In the genomic region with DNA sequence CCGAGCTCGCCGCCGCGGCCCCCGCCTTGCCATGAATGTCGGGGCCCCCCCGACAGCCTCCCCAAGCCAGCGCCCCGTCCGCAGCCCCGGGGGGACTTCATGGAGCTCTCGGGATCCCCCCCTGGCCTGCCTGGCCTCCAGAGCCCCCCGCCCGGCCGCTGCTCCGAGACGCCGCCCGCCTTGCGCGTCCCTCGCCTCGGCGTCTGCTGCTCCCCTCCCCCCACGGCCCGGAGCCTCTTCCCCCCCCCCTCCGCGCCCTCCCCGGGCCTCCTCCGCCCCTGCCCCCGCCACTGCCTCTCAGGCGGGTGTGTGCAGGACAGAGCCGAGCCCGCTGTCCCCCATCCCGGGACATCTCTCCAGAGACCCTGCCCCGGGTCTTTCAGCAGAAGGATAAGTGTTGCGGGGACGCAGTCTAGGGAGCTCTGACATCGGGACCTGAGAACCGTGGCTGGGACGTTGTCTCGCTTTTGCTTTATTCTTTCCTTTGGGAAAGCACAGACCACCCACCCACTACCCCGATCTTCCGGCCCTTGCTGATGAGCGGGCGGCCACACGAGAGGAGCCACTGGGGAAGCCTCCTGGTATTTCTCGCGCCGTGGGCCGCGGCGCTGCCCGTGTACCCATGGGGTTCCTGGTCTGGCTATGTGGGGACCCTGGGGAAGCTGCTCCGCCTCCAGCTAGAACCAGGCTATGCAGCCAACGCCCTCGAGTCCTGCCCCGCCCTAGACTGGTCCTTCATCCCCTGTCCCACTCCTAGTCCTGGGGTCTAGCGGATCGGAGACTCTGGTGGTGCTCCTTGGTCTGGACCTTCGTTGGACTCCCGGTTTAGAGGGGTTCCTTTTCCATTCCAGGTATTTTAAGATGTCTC, we compare ENCODE assay signal across 9 mouse cellular contexts. TPM values are rescaled to one million over a fixed set of nuclear protein-coding genes. Genes with fewer than 3 reads are reported as not detected.
A peak's percentile ranks its signal among the peaks of the same experiment; 100 is the strongest.
DNase-seq lines count a peak whose midpoint lies in the region; ATAC-seq and TF ChIP-seq lines count a peak whose summit lies in the region.
"Had no signal": no experiment of that assay in that cellular context is flagged by ENCODE, and none has a peak within 500 bp of the region (broad histone marks: within the 10 kb centered on the region; RNA-seq: fewer than 3 reads in every experiment).

No protein-coding gene starts in this region.

- H3K36me3 ChIP-seq in embryonic facial prominence, embryonic 13.5 days = peaks cover 15% of the 10 kb centered on the region
- no peaks in the 10 kb centered on the region for H3K36me3 ChIP-seq in hindbrain, postnatal 0 days (ENCODE audit: insufficient read depth, low read length)
- H3K36me3 ChIP-seq in liver, embryonic 14.5 days (replicated peaks; ENCODE audit: control insufficient read depth, insufficient read depth, low read depth) = no peaks in the 10 kb centered on the region
- H3K36me3 ChIP-seq in stomach, embryonic 15.5 days = no peaks in the 10 kb centered on the region; the same call in 1 of the 2 replicates

- TF ChIP-seq CTCF in hindbrain, postnatal 0 days (IDR thresholded peaks at IDR 0.05; ENCODE audit: low read depth) = no peak
- TF ChIP-seq CTCF in liver, embryonic 14.5 days (IDR thresholded peaks at IDR 0.05; ENCODE audit: low read depth) = no peak

- intact Hi-C loops in left cerebral cortex, postnatal 4 days (cut with DNase I) = no loop called here
- intact Hi-C loops in left cerebral cortex, postnatal 25 days (cut with DNase I) = no loop called here

- DNase-seq in left cerebral cortex, postnatal 4 days = peak; percentile 47
- no peak for DNase-seq in left cerebral cortex, adult 18-20 months (ENCODE audit: low spot score in 2 of 2)
- DNase-seq in hindbrain, postnatal 0 days (ENCODE audit: low spot score) = peak; percentile 40
- DNase-seq in liver, embryonic 14.5 days (ENCODE audit: low read depth in 3 of 3, low spot score in 3 of 3) = no peak
- DNase-seq in frontal cortex, postnatal 36 days (ENCODE audit: low spot score in 2 of 2) = no peak
- DNase-seq in left cerebral cortex, postnatal 25 days (ENCODE audit: low spot score in 2 of 2) = no peak

- peak overlapping the region; percentile 98 for H3K27ac ChIP-seq in embryonic facial prominence, embryonic 13.5 days
- H3K27ac ChIP-seq in hindbrain, postnatal 0 days = peak overlapping the region; percentile 15; the same call in 1 of the 2 replicates
- no peak overlapping the region for H3K27ac ChIP-seq in liver, embryonic 14.5 days
- H3K27ac ChIP-seq in stomach, embryonic 15.5 days = peak overlapping the region; percentile 73

- H3K4me3 ChIP-seq in embryonic facial prominence, embryonic 13.5 days = peak overlapping the region; percentile 81
- peak overlapping the region; percentile 46 for H3K4me3 ChIP-seq in hindbrain, postnatal 0 days (ENCODE audit: low read length)
- peak overlapping the region; percentile 8 to 52; a peak in 3 of 4 replicates for H3K4me3 ChIP-seq in liver, embryonic 14.5 days (ENCODE audit: insufficient read depth in 1 of 2, low read depth in 2 of 2, low read length in 2 of 2)
- H3K4me3 ChIP-seq in stomach, embryonic 15.5 days (replicated peaks) = peak overlapping the region; percentile 64

- H3K4me1 ChIP-seq in embryonic facial prominence, embryonic 13.5 days = peaks cover 55% of the 10 kb centered on the region
- no peaks in the 10 kb centered on the region for H3K4me1 ChIP-seq in hindbrain, postnatal 0 days (ENCODE audit: insufficient read depth, low read length)
- H3K4me1 ChIP-seq in liver, embryonic 14.5 days (replicated peaks; ENCODE audit: control insufficient read depth in 2 of 2, insufficient read depth in 2 of 2, low read length in 1 of 2) = peaks cover 0 to 16% of the 10 kb centered on the region in 2 experiments; a peak in 2 of 4 replicates
- 0 out of 2 replicates have a peak, but pooled peaks cover 21% of the 10 kb centered on the region for H3K4me1 ChIP-seq in stomach, embryonic 15.5 days

- peak overlapping the region; percentile 69 for H3K4me2 ChIP-seq in embryonic facial prominence, embryonic 13.5 days
- peak overlapping the region; percentile 67 for H3K4me2 ChIP-seq in hindbrain, postnatal 0 days (ENCODE audit: low read depth, low read length)
- H3K4me2 ChIP-seq in liver, embryonic 14.5 days (ENCODE audit: low read depth) = peak overlapping the region; percentile 56
- H3K4me2 ChIP-seq in stomach, embryonic 15.5 days = peak overlapping the region; percentile 92

- WGBS in embryonic facial prominence, embryonic 13.5 days = 2% methylated on average over 43 of the region's 63 CpGs
- WGBS in hindbrain, postnatal 0 days = 5% methylated on average over 49 of the region's 63 CpGs
- WGBS in liver, embryonic 14.5 days (ENCODE audit: insufficient replicate concordance) = 4% methylated on average over 52 of the region's 63 CpGs
- WGBS in stomach, embryonic 15.5 days = 4% methylated on average over 43 of the region's 63 CpGs

- H3K9me3 ChIP-seq in embryonic facial prominence, embryonic 13.5 days = no peaks in the 10 kb centered on the region
- no peaks in the 10 kb centered on the region for H3K9me3 ChIP-seq in hindbrain, postnatal 0 days (ENCODE audit: low read length)
- H3K9me3 ChIP-seq in liver, embryonic 14.5 days (ENCODE audit: control insufficient read depth, low read length) = no peaks in the 10 kb centered on the region
- H3K9me3 ChIP-seq in stomach, embryonic 15.5 days = no peaks in the 10 kb centered on the region

- H3K27me3 ChIP-seq in embryonic facial prominence, embryonic 13.5 days = peaks cover 44% of the 10 kb centered on the region
- no peaks in the 10 kb centered on the region for H3K27me3 ChIP-seq in hindbrain, postnatal 0 days (ENCODE audit: insufficient read depth, low read length)
- H3K27me3 ChIP-seq in liver, embryonic 14.5 days (ENCODE audit: control insufficient read depth, insufficient read depth, low read length) = peaks cover 56% of the 10 kb centered on the region
- peaks cover 45% of the 10 kb centered on the region for H3K27me3 ChIP-seq in stomach, embryonic 15.5 days (replicated peaks)

- no peak for ATAC-seq in embryonic facial prominence, embryonic 13.5 days (ENCODE audit: insufficient number of reproducible peaks, insufficient read depth, low FRiP score, low TSS enrichment, low read depth)
- ATAC-seq in hindbrain, postnatal 0 days = peak; percentile 50
- no peak for ATAC-seq in liver, embryonic 14.5 days (ENCODE audit: insufficient read depth)
- 0 out of 2 replicates have a peak, but pooled peaks have one; percentile 2 for ATAC-seq in stomach, embryonic 15.5 days (ENCODE audit: insufficient read depth, low FRiP score, low read depth)

- peak overlapping the region; percentile 95 for H3K9ac ChIP-seq in embryonic facial prominence, embryonic 13.5 days
- peak overlapping the region; percentile 51 for H3K9ac ChIP-seq in hindbrain, postnatal 0 days (replicated peaks; ENCODE audit: low read length)
- H3K9ac ChIP-seq in liver, embryonic 14.5 days (replicated peaks) = no peak overlapping the region
- H3K9ac ChIP-seq in stomach, embryonic 15.5 days = peak overlapping the region; percentile 58

- no peak for TF ChIP-seq EP300 in liver, embryonic 14.5 days (IDR thresholded peaks at IDR 0.05; ENCODE audit: low read depth)

RNA-seq across cellular contexts. Expression of a gene that starts 2.0 kb away (rescaled TPM):
- total RNA-seq in left cerebral cortex, postnatal 4 days (2021) = 1 to 10 TPM in 1 of 2 experiments, under 1 TPM in 1; 0.87 to 1.1 TPM
- not detected for total RNA-seq in left cerebral cortex, adult 18-20 months (2021)
- 1.6 and 12.3 TPM in 2 replicates for polyA plus RNA-seq in embryonic facial prominence, embryonic 13.5 days (2015; fragmentation: Nextera tagmentation; extraction: Ambion mirVana)
- 0.72 TPM in 1 of 2 replicates, not detected in the other for total RNA-seq in hindbrain, postnatal 0 days (2014; rRNA removed)
- 0.65 and 0.89 TPM in 2 replicates for polyA plus RNA-seq in hindbrain, postnatal 0 days (2015; fragmentation: Nextera tagmentation; extraction: Ambion mirVana)
- 0.10 TPM in 1 of 2 replicates, not detected in the other for polyA plus RNA-seq in liver, embryonic 14.5 days (2012; rRNA removed)
- polyA plus RNA-seq in liver, embryonic 14.5 days (2014; fragmentation: Nextera tagmentation; extraction: Ambion mirVana) = 0.18 TPM in 1 of 2 replicates, not detected in the other
- 2.6 and 2.7 TPM in 2 replicates for polyA plus RNA-seq in stomach, embryonic 15.5 days (2015; fragmentation: Nextera tagmentation; extraction: Ambion mirVana)
- total RNA-seq in left cerebral cortex, postnatal 25 days (2021) = not detected

RNA-seq across cellular contexts. Expression of a gene that starts 3.3 kb away (rescaled TPM):
- 10 to 100 TPM; 11.2 to 11.6 TPM for total RNA-seq in left cerebral cortex, postnatal 4 days (2021)
- total RNA-seq in left cerebral cortex, adult 18-20 months (2021) = 1 to 10 TPM; 5.3 to 6.9 TPM
- 138 and 165 TPM in 2 replicates for polyA plus RNA-seq in embryonic facial prominence, embryonic 13.5 days (2015; fragmentation: Nextera tagmentation; extraction: Ambion mirVana)
- 27.7 and 29.2 TPM in 2 replicates for total RNA-seq in hindbrain, postnatal 0 days (2014; rRNA removed)
- polyA plus RNA-seq in hindbrain, postnatal 0 days (2015; fragmentation: Nextera tagmentation; extraction: Ambion mirVana) = 11.7 and 12.5 TPM in 2 replicates
- polyA plus RNA-seq in liver, embryonic 14.5 days (2012; rRNA removed) = 3.4 and 3.8 TPM in 2 replicates
- 2.0 and 2.4 TPM in 2 replicates for polyA plus RNA-seq in liver, embryonic 14.5 days (2014; fragmentation: Nextera tagmentation; extraction: Ambion mirVana)
- polyA plus RNA-seq in stomach, embryonic 15.5 days (2015; fragmentation: Nextera tagmentation; extraction: Ambion mirVana) = 23.9 and 24.3 TPM in 2 replicates
- total RNA-seq in left cerebral cortex, postnatal 25 days (2021) = 1 to 10 TPM; 5.5 to 5.9 TPM

RNA-seq across cellular contexts. Expression of a gene that starts 54.3 kb away (rescaled TPM):
- not detected for total RNA-seq in left cerebral cortex, postnatal 4 days (2021)
- total RNA-seq in left cerebral cortex, adult 18-20 months (2021) = not detected
- not detected in 2 replicates for polyA plus RNA-seq in embryonic facial prominence, embryonic 13.5 days (2015; fragmentation: Nextera tagmentation; extraction: Ambion mirVana)
- not detected in 2 replicates for total RNA-seq in hindbrain, postnatal 0 days (2014; rRNA removed)
- polyA plus RNA-seq in hindbrain, postnatal 0 days (2015; fragmentation: Nextera tagmentation; extraction: Ambion mirVana) = not detected in 2 replicates
- 0.02 TPM in 1 of 2 replicates, not detected in the other for polyA plus RNA-seq in liver, embryonic 14.5 days (2012; rRNA removed)
- not detected in 2 replicates for polyA plus RNA-seq in liver, embryonic 14.5 days (2014; fragmentation: Nextera tagmentation; extraction: Ambion mirVana)
- not detected in 2 replicates for polyA plus RNA-seq in stomach, embryonic 15.5 days (2015; fragmentation: Nextera tagmentation; extraction: Ambion mirVana)
- total RNA-seq in left cerebral cortex, postnatal 25 days (2021) = not detected
- total RNA-seq: left cerebral cortex, postnatal 10 days had no signal

Comparison
In these comparisons a context has a peak if more than half of its experiments do, and no peak if none do; other contexts are left out.
1. DNase-seq: peak in left cerebral cortex, postnatal 4 days (single experiment) and hindbrain, postnatal 0 days (single experiment); none in left cerebral cortex, adult 18-20 months (0 of 2), liver, embryonic 14.5 days (0 of 3), frontal cortex, postnatal 36 days (0 of 2) and left cerebral cortex, postnatal 25 days (0 of 2).
2. ATAC-seq: peak in hindbrain, postnatal 0 days (single experiment) and stomach, embryonic 15.5 days (single experiment); none in embryonic facial prominence, embryonic 13.5 days (single experiment) and liver, embryonic 14.5 days (single experiment).
3. H3K4me3 ChIP-seq: peak in every context shown above with its lines; median percentile 81 in embryonic facial prominence, embryonic 13.5 days; 64 in stomach, embryonic 15.5 days; 46 in hindbrain, postnatal 0 days; 30 in liver, embryonic 14.5 days.
4. Peak in every context shown above with its lines, with median percentiles within 50 percentile points of each other: H3K4me2 ChIP-seq.